In the genomic region with DNA sequence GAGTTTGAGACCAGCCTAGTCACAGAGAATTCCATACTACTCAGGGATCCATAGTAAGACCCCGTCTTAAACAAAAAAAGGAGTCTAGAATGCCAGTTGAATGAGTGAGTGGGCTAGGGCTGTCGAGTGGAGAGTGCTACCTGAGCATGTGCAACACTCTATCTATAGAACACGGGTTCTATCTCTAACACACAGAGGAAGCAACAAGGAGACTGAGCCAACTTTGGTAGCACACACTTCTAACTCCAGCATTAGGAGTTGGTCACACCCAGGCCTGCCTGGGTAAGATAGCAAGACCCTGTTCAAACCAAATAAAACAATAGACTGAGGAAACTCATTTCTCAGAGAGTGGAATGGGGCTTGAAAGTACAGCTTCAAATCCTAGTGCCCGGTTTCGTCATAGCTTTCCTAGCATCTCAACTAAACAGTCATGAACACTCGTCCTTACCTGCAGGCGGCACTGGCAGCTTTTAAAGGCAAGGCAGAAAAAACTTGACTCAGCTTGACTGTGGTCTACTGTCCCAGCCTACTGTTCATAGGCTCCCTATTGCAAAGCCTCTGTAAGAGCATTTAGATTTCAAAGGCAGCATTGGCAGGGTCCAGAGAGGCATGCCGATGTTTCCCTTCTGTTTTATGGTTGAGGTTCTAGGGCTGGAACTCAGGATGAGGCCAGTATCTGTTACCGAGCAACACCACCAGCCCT, we compare ENCODE assay signal across 16 mouse cellular contexts. TPM values are rescaled to one million over a fixed set of nuclear protein-coding genes. Genes with fewer than 3 reads are reported as not detected.
DNase-seq lines count a peak whose midpoint lies in the region; ATAC-seq and TF ChIP-seq lines count a peak whose summit lies in the region.
"Had no signal": no experiment of that assay in that cellular context is flagged by ENCODE, and none has a peak within 500 bp of the region (broad histone marks: within the 10 kb centered on the region; RNA-seq: fewer than 3 reads in every experiment).

No protein-coding gene starts in this region.

- DNase-seq in thymus, postnatal 14 days = no peak
- DNase-seq in midbrain, embryonic 14.5 days = no peak
- DNase-seq: cerebellum, adult 9-11 months; gastrocnemius, postnatal 36 days; kidney, adult 18-20 months; kidney, postnatal 14 days; lung, adult 18-20 months; right cerebral cortex, postnatal 4 days had no signal

- 90% methylated on average over 9 of the region's 9 CpGs for WGBS in intestine, embryonic 15.5 days
- WGBS in intestine, postnatal 0 days = 90% methylated on average over 9 of the region's 9 CpGs
- 65% methylated on average over 9 of the region's 9 CpGs for WGBS in bone marrow, adult 2 months
- WGBS in intestine, embryonic 16.5 days = 89% methylated on average over 9 of the region's 9 CpGs
- 93% methylated on average over 9 of the region's 9 CpGs for WGBS in midbrain, embryonic 14.5 days

- H3K4me2 ChIP-seq in intestine, embryonic 15.5 days (replicated peaks) = no peak overlapping the region
- no peak overlapping the region for H3K4me2 ChIP-seq in intestine, postnatal 0 days (replicated peaks; ENCODE audit: low read depth)
- H3K4me2 ChIP-seq in intestine, embryonic 16.5 days (ENCODE audit: low read depth, low read length) = no peak overlapping the region
- no peak overlapping the region for H3K4me2 ChIP-seq in midbrain, embryonic 14.5 days (ENCODE audit: low read length)
- H3K4me2 ChIP-seq: hindbrain, embryonic 12.5 days had no signal

- H3K9ac ChIP-seq in intestine, embryonic 15.5 days = no peak overlapping the region
- H3K9ac ChIP-seq in intestine, postnatal 0 days (ENCODE audit: low read depth, low read length) = no peak overlapping the region
- no peak overlapping the region for H3K9ac ChIP-seq in intestine, embryonic 16.5 days (ENCODE audit: low read depth, low read length)
- no peak overlapping the region for H3K9ac ChIP-seq in midbrain, embryonic 14.5 days (replicated peaks; ENCODE audit: low read length)
- H3K9ac ChIP-seq: hindbrain, embryonic 12.5 days had no signal

- H3K4me3 ChIP-seq in intestine, embryonic 15.5 days (replicated peaks) = no peak overlapping the region
- H3K4me3 ChIP-seq in intestine, postnatal 0 days (ENCODE audit: low read depth, low read length) = no peak overlapping the region
- H3K4me3 ChIP-seq in bone marrow, adult 2 months (replicated peaks; ENCODE audit: control insufficient read depth, low read depth, low read length) = no peak overlapping the region
- no peak overlapping the region for H3K4me3 ChIP-seq in intestine, embryonic 16.5 days (ENCODE audit: low read length)
- H3K4me3 ChIP-seq in midbrain, embryonic 14.5 days (replicated peaks; ENCODE audit: low read depth, low read length) = no peak overlapping the region
- H3K4me3 ChIP-seq: hindbrain, embryonic 12.5 days had no signal

- no peaks in the 10 kb centered on the region for H3K27me3 ChIP-seq in intestine, embryonic 15.5 days (replicated peaks)
- H3K27me3 ChIP-seq in intestine, postnatal 0 days (replicated peaks; ENCODE audit: control insufficient read depth, insufficient read depth, low read length) = no peaks in the 10 kb centered on the region
- no peaks in the 10 kb centered on the region for H3K27me3 ChIP-seq in intestine, embryonic 16.5 days (replicated peaks; ENCODE audit: control insufficient read depth, insufficient read depth, low read length)
- H3K27me3 ChIP-seq in midbrain, embryonic 14.5 days (ENCODE audit: control insufficient read depth, insufficient read depth, low read length) = no peaks in the 10 kb centered on the region
- H3K27me3 ChIP-seq: hindbrain, embryonic 12.5 days had no signal

- no peak overlapping the region for H3K27ac ChIP-seq in intestine, embryonic 15.5 days
- H3K27ac ChIP-seq in intestine, postnatal 0 days (ENCODE audit: low read depth, low read length) = no peak overlapping the region
- peak overlapping the region; percentile 84 for H3K27ac ChIP-seq in bone marrow, adult 2 months (ENCODE audit: control insufficient read depth, insufficient read depth, low read depth, low read length, poor library complexity)
- H3K27ac ChIP-seq in intestine, embryonic 16.5 days (ENCODE audit: low read length) = no peak overlapping the region
- H3K27ac ChIP-seq in midbrain, embryonic 14.5 days (replicated peaks; ENCODE audit: low read depth, low read length) = no peak overlapping the region
- H3K27ac ChIP-seq: hindbrain, embryonic 12.5 days; macrophage had no signal

- H3K4me1 ChIP-seq in intestine, embryonic 15.5 days (replicated peaks) = peaks cover 3% of the 10 kb centered on the region
- 0 out of 2 replicates have a peak, but pooled peaks cover under 1% of the 10 kb centered on the region for H3K4me1 ChIP-seq in intestine, postnatal 0 days (replicated peaks; ENCODE audit: control insufficient read depth, insufficient read depth, low read length)
- no peaks in the 10 kb centered on the region; the same call in 1 of the 2 replicates for H3K4me1 ChIP-seq in bone marrow, adult 2 months (ENCODE audit: control insufficient read depth, insufficient read depth, low read length)
- peaks cover 3% of the 10 kb centered on the region for H3K4me1 ChIP-seq in intestine, embryonic 16.5 days (ENCODE audit: control insufficient read depth, insufficient read depth, low read length)
- peaks cover 1% of the 10 kb centered on the region; the same call in 1 of the 2 replicates for H3K4me1 ChIP-seq in midbrain, embryonic 14.5 days (ENCODE audit: control insufficient read depth, insufficient read depth, low read length)

- ATAC-seq in intestine, embryonic 15.5 days = peak; percentile 45; the same call in 1 of the 2 replicates
- no peak for ATAC-seq in intestine, postnatal 0 days
- ATAC-seq in intestine, embryonic 16.5 days = peak; percentile 48; the same call in 1 of the 2 replicates
- 0 out of 2 replicates have a peak, but pooled peaks have one; percentile 24 for ATAC-seq in megakaryocyte, adult 5-6 weeks (ENCODE audit: poor library complexity, severe bottlenecking)
- no peak for ATAC-seq in monocyte, adult 5-6 weeks (replicated peaks; ENCODE audit: insufficient number of reproducible peaks, low FRiP score, low TSS enrichment, poor library complexity, severe bottlenecking)
- ATAC-seq in midbrain, embryonic 14.5 days (ENCODE audit: low FRiP score, low TSS enrichment) = no peak

- TF ChIP-seq POLR2A in bone marrow, adult 2 months (IDR thresholded peaks at IDR 0.05; ENCODE audit: borderline replicate concordance, control insufficient read depth, low read depth, low read length) = no peak

- H3K36me3 ChIP-seq in intestine, embryonic 15.5 days = peaks cover 30% of the 10 kb centered on the region
- H3K36me3 ChIP-seq in intestine, postnatal 0 days (ENCODE audit: control insufficient read depth, insufficient read depth) = peaks cover 58% of the 10 kb centered on the region
- H3K36me3 ChIP-seq in intestine, embryonic 16.5 days (ENCODE audit: control insufficient read depth, insufficient read depth, low read length) = peaks cover 12% of the 10 kb centered on the region; the same call in 1 of the 2 replicates
- H3K36me3 ChIP-seq in midbrain, embryonic 14.5 days (ENCODE audit: control insufficient read depth, insufficient read depth, low read length) = peaks cover 46% of the 10 kb centered on the region

- no peaks in the 10 kb centered on the region for H3K9me3 ChIP-seq in intestine, embryonic 15.5 days
- H3K9me3 ChIP-seq in intestine, postnatal 0 days (ENCODE audit: control insufficient read depth) = no peaks in the 10 kb centered on the region
- H3K9me3 ChIP-seq in intestine, embryonic 16.5 days (ENCODE audit: control insufficient read depth, low read length) = no peaks in the 10 kb centered on the region
- H3K9me3 ChIP-seq in midbrain, embryonic 14.5 days (ENCODE audit: control insufficient read depth, low read length) = no peaks in the 10 kb centered on the region
- H3K9me3 ChIP-seq: hindbrain, embryonic 12.5 days had no signal

- no peak for TF ChIP-seq CTCF in intestine, postnatal 0 days (IDR thresholded peaks at IDR 0.05; ENCODE audit: low read depth)
- no peak for TF ChIP-seq CTCF in bone marrow, adult 2 months (IDR thresholded peaks at IDR 0.05; ENCODE audit: control insufficient read depth, insufficient read depth, low read length)

RNA-seq across cellular contexts. Expression of a gene that starts 6.4 kb away (rescaled TPM):
- 0.54 and 0.88 TPM in 2 replicates for polyA plus RNA-seq in intestine, embryonic 15.5 days (2015; fragmentation: Nextera tagmentation; extraction: Ambion mirVana)
- polyA plus RNA-seq in intestine, postnatal 0 days (2015; fragmentation: Nextera tagmentation; extraction: Ambion mirVana) = 0.47 and 1.2 TPM in 2 replicates
- polyA plus RNA-seq in bone marrow, adult 2 months (2011; ENCODE audit: insufficient read depth, insufficient read length, low replicate concordance, missing spikeins) = 3.0 and 5.1 TPM in 2 replicates
- 0.73 and 0.78 TPM in 2 replicates for polyA plus RNA-seq in intestine, embryonic 16.5 days (2015; fragmentation: Nextera tagmentation; extraction: Ambion mirVana)
- 0.49 and 2.4 TPM in 2 replicates for total RNA-seq in megakaryocyte, adult 5-6 weeks (2015)
- total RNA-seq in megakaryocyte, adult 5-6 weeks (2017) = 1.7 and 2.3 TPM in 2 replicates
- total RNA-seq in monocyte, adult 5-6 weeks (2017) = 0.21 to 4.1 TPM (median 3.4 TPM) in 3 replicates
- 3.1 and 3.2 TPM in 2 replicates for polyA plus RNA-seq in midbrain, embryonic 14.5 days (2014; fragmentation: Nextera tagmentation; extraction: Ambion mirVana)

RNA-seq across cellular contexts. Expression of a gene that starts 6.4 kb away (rescaled TPM):
- polyA plus RNA-seq in intestine, embryonic 15.5 days (2015; fragmentation: Nextera tagmentation; extraction: Ambion mirVana) = 39.8 and 41.2 TPM in 2 replicates
- 22.8 and 22.9 TPM in 2 replicates for polyA plus RNA-seq in intestine, postnatal 0 days (2015; fragmentation: Nextera tagmentation; extraction: Ambion mirVana)
- polyA plus RNA-seq in bone marrow, adult 2 months (2011; ENCODE audit: insufficient read depth, insufficient read length, low replicate concordance, missing spikeins) = 18.0 and 21.2 TPM in 2 replicates
- 40.4 and 41.4 TPM in 2 replicates for polyA plus RNA-seq in intestine, embryonic 16.5 days (2015; fragmentation: Nextera tagmentation; extraction: Ambion mirVana)
- total RNA-seq in megakaryocyte, adult 5-6 weeks (2015) = 17.2 and 18.2 TPM in 2 replicates
- 32.2 and 33.8 TPM in 2 replicates for total RNA-seq in megakaryocyte, adult 5-6 weeks (2017)
- total RNA-seq in monocyte, adult 5-6 weeks (2017) = 34.9 to 75.1 TPM (median 57.2 TPM) in 3 replicates
- polyA plus RNA-seq in midbrain, embryonic 14.5 days (2014; fragmentation: Nextera tagmentation; extraction: Ambion mirVana) = 48.1 and 49.5 TPM in 2 replicates

RNA-seq across cellular contexts. Expression of a gene that starts 6.5 kb away (rescaled TPM):
- polyA plus RNA-seq in intestine, embryonic 15.5 days (2015; fragmentation: Nextera tagmentation; extraction: Ambion mirVana) = 20.1 and 22.4 TPM in 2 replicates
- 7.7 and 8.2 TPM in 2 replicates for polyA plus RNA-seq in intestine, postnatal 0 days (2015; fragmentation: Nextera tagmentation; extraction: Ambion mirVana)
- polyA plus RNA-seq in bone marrow, adult 2 months (2011; ENCODE audit: insufficient read depth, insufficient read length, low replicate concordance, missing spikeins) = 5.8 and 9.5 TPM in 2 replicates
- 17.7 and 22.0 TPM in 2 replicates for polyA plus RNA-seq in intestine, embryonic 16.5 days (2015; fragmentation: Nextera tagmentation; extraction: Ambion mirVana)
- total RNA-seq in megakaryocyte, adult 5-6 weeks (2015) = 4.8 and 5.6 TPM in 2 replicates
- total RNA-seq in megakaryocyte, adult 5-6 weeks (2017) = 6.4 and 7.3 TPM in 2 replicates
- 6.1 to 11.2 TPM (median 8.2 TPM) in 3 replicates for total RNA-seq in monocyte, adult 5-6 weeks (2017)
- 32.0 and 33.2 TPM in 2 replicates for polyA plus RNA-seq in midbrain, embryonic 14.5 days (2014; fragmentation: Nextera tagmentation; extraction: Ambion mirVana)

RNA-seq across cellular contexts. Expression of a gene that starts 12.7 kb away (rescaled TPM):
- 5.9 and 6.3 TPM in 2 replicates for polyA plus RNA-seq in intestine, embryonic 15.5 days (2015; fragmentation: Nextera tagmentation; extraction: Ambion mirVana)
- polyA plus RNA-seq in intestine, postnatal 0 days (2015; fragmentation: Nextera tagmentation; extraction: Ambion mirVana) = 2.6 and 2.9 TPM in 2 replicates
- 9.3 and 10.3 TPM in 2 replicates for polyA plus RNA-seq in bone marrow, adult 2 months (2011; ENCODE audit: insufficient read depth, insufficient read length, low replicate concordance, missing spikeins)
- 3.8 and 4.2 TPM in 2 replicates for polyA plus RNA-seq in intestine, embryonic 16.5 days (2015; fragmentation: Nextera tagmentation; extraction: Ambion mirVana)
- total RNA-seq in megakaryocyte, adult 5-6 weeks (2015) = 3.9 and 5.1 TPM in 2 replicates
- 4.2 and 5.3 TPM in 2 replicates for total RNA-seq in megakaryocyte, adult 5-6 weeks (2017)
- 2.6 to 3.9 TPM (median 3.0 TPM) in 3 replicates for total RNA-seq in monocyte, adult 5-6 weeks (2017)
- 7.5 and 7.6 TPM in 2 replicates for polyA plus RNA-seq in midbrain, embryonic 14.5 days (2014; fragmentation: Nextera tagmentation; extraction: Ambion mirVana)

Comparison
In these comparisons a context has a peak if more than half of its experiments do, and no peak if none do; other contexts are left out.
1. ATAC-seq: peak in intestine, embryonic 15.5 days (single experiment), intestine, embryonic 16.5 days (single experiment) and megakaryocyte, adult 5-6 weeks (single experiment); none in intestine, postnatal 0 days (single experiment), monocyte, adult 5-6 weeks (single experiment) and midbrain, embryonic 14.5 days (single experiment).